Mouse (Mus musculus): ENCODE measurements at regions not wholly inside any gene's neighbourhood (a gene's known extent, or its start where the extent isn't known, plus 50 kb on each side); places are given as distances from the start of the nearest gene placed in this dataset.

- WGBS: 68% methylated on average over 5 of the region's 5 CpGs
- no peaks in the 10 kb centered on the region for H3K36me3 ChIP-seq (ENCODE audit: control insufficient read depth, insufficient read depth, low read length)
- H3K4me3 ChIP-seq (ENCODE audit: low read length): no peak overlapping the region
- no peak overlapping the region for H3K9ac ChIP-seq (ENCODE audit: low read depth, low read length)
- no peak overlapping the region for H3K27ac ChIP-seq (ENCODE audit: low read depth, low read length)
- ATAC-seq (ENCODE audit: low FRiP score, low TSS enrichment): no peak
- H3K9me3 ChIP-seq (ENCODE audit: control insufficient read depth, low read length): no peaks in the 10 kb centered on the region
- H3K4me1 ChIP-seq (ENCODE audit: control insufficient read depth, insufficient read depth, low read length): no peaks in the 10 kb centered on the region
- H3K4me2 ChIP-seq (replicated peaks; ENCODE audit: low read depth, low read length): no peak overlapping the region
- no peaks in the 10 kb centered on the region for H3K27me3 ChIP-seq (ENCODE audit: control insufficient read depth, insufficient read depth, low read length)
Observed at GRCm38 (mm10) chr8:86368062-86368461, 212.4 kb downstream of the Abcc12 start.

GRCm38 (mm10) chr8:86366636-86367035 is 213.8 kb downstream of the Abcc12 start:
- 93% methylated on average over 4 of the region's 4 CpGs for WGBS
- H3K9ac ChIP-seq (ENCODE audit: low read depth, low read length): no peak overlapping the region
- H3K4me3 ChIP-seq (ENCODE audit: low read length): no peak overlapping the region
- no peak overlapping the region for H3K4me2 ChIP-seq (replicated peaks; ENCODE audit: low read depth, low read length)
- H3K36me3 ChIP-seq (ENCODE audit: control insufficient read depth, insufficient read depth, low read length): no peaks in the 10 kb centered on the region
- ATAC-seq (ENCODE audit: low FRiP score, low TSS enrichment): no peak
- no peaks in the 10 kb centered on the region for H3K27me3 ChIP-seq (ENCODE audit: control insufficient read depth, insufficient read depth, low read length)
- no peaks in the 10 kb centered on the region for H3K4me1 ChIP-seq (ENCODE audit: control insufficient read depth, insufficient read depth, low read length)
- H3K27ac ChIP-seq (ENCODE audit: low read depth, low read length): no peak overlapping the region
- no peaks in the 10 kb centered on the region for H3K9me3 ChIP-seq (ENCODE audit: control insufficient read depth, low read length)

- no peak overlapping the region for H3K9ac ChIP-seq (ENCODE audit: low read depth, low read length)
- no peaks in the 10 kb centered on the region for H3K36me3 ChIP-seq (ENCODE audit: control insufficient read depth, insufficient read depth, low read length)
- no peaks in the 10 kb centered on the region for H3K27me3 ChIP-seq (ENCODE audit: control insufficient read depth, insufficient read depth, low read length)
- no peak overlapping the region for H3K4me2 ChIP-seq (replicated peaks; ENCODE audit: low read depth, low read length)
- H3K9me3 ChIP-seq (ENCODE audit: control insufficient read depth, low read length): no peaks in the 10 kb centered on the region
- H3K4me1 ChIP-seq (ENCODE audit: control insufficient read depth, insufficient read depth, low read length): no peaks in the 10 kb centered on the region
- ATAC-seq (ENCODE audit: low FRiP score, low TSS enrichment): no peak
- no peak overlapping the region for H3K27ac ChIP-seq (ENCODE audit: low read depth, low read length)
- no peak overlapping the region for H3K4me3 ChIP-seq (ENCODE audit: low read length)
- 78% methylated on average over 5 of the region's 5 CpGs for WGBS
Observed at GRCm38 (mm10) chr8:86365726-86366125, 214.8 kb downstream of the Abcc12 start.

GRCm38 (mm10) chr8:86364898-86365297 is 215.6 kb downstream of the Abcc12 start:
- Histone ChIP-seq H3K4me3 (ENCODE audit: low read length) (no peak overlapping the region), H3K36me3 (ENCODE audit: control insufficient read depth, insufficient read depth, low read length) (no peaks in the 10 kb centered on the region)
- no peak for ATAC-seq (ENCODE audit: low FRiP score, low TSS enrichment)

GRCm38 (mm10) chr8:86360283-86360682 is 220.2 kb downstream of the Abcc12 start:
- no peaks in the 10 kb centered on the region for H3K9me3 ChIP-seq (ENCODE audit: control insufficient read depth, low read length)
- WGBS: 55% methylated on average over 2 of the region's 2 CpGs
- no peak overlapping the region for H3K4me3 ChIP-seq (ENCODE audit: low read length)
- no peak overlapping the region for H3K27ac ChIP-seq (ENCODE audit: low read depth, low read length)
- no peak overlapping the region for H3K9ac ChIP-seq (ENCODE audit: low read depth, low read length)
- peaks cover 2% of the 10 kb centered on the region; the same call in 1 of the 2 replicates for H3K4me1 ChIP-seq (ENCODE audit: control insufficient read depth, insufficient read depth, low read length)
- H3K36me3 ChIP-seq (ENCODE audit: control insufficient read depth, insufficient read depth, low read length): no peaks in the 10 kb centered on the region
- no peak for ATAC-seq (ENCODE audit: low FRiP score, low TSS enrichment)
- H3K4me2 ChIP-seq (replicated peaks; ENCODE audit: low read depth, low read length): no peak overlapping the region
- no peaks in the 10 kb centered on the region for H3K27me3 ChIP-seq (ENCODE audit: control insufficient read depth, insufficient read depth, low read length)

More at GRCm38 (mm10) chr8:86364898-86365297, 215.6 kb downstream of the Abcc12 start:
- Histone ChIP-seq H3K27ac (ENCODE audit: low read depth, low read length) (no peak overlapping the region), H3K4me2 (replicated peaks; ENCODE audit: low read depth, low read length) (no peak overlapping the region), H3K9me3 (ENCODE audit: control insufficient read depth, low read length) (no peaks in the 10 kb centered on the region), H3K9ac (ENCODE audit: low read depth, low read length) (no peak overlapping the region), H3K4me1 (ENCODE audit: control insufficient read depth, insufficient read depth, low read length) (no peaks in the 10 kb centered on the region), H3K27me3 (ENCODE audit: control insufficient read depth, insufficient read depth, low read length) (no peaks in the 10 kb centered on the region)
- WGBS: 60% methylated on average over 2 of the region's 2 CpGs

GRCm38 (mm10) chr8:86359518-86359917 is 221.0 kb downstream of the Abcc12 start:
- ATAC-seq (ENCODE audit: low FRiP score, low TSS enrichment): no peak
- no peak overlapping the region for H3K27ac ChIP-seq (ENCODE audit: low read depth, low read length)
- H3K36me3 ChIP-seq (ENCODE audit: control insufficient read depth, insufficient read depth, low read length): no peaks in the 10 kb centered on the region
- no peaks in the 10 kb centered on the region for H3K27me3 ChIP-seq (ENCODE audit: control insufficient read depth, insufficient read depth, low read length)
- WGBS: 5% methylated on average over 3 of the region's 3 CpGs
- H3K4me2 ChIP-seq (replicated peaks; ENCODE audit: low read depth, low read length): no peak overlapping the region
- no peak overlapping the region for H3K9ac ChIP-seq (ENCODE audit: low read depth, low read length)
- H3K4me1 ChIP-seq (ENCODE audit: control insufficient read depth, insufficient read depth, low read length): peaks cover 2% of the 10 kb centered on the region; the same call in 1 of the 2 replicates
- no peak overlapping the region for H3K4me3 ChIP-seq (ENCODE audit: low read length)
- H3K9me3 ChIP-seq (ENCODE audit: control insufficient read depth, low read length): no peaks in the 10 kb centered on the region

GRCm38 (mm10) chr8:86353816-86354215 is 226.7 kb downstream of the Abcc12 start:
- no peak overlapping the region for H3K4me2 ChIP-seq (replicated peaks; ENCODE audit: low read depth, low read length)
- H3K36me3 ChIP-seq (ENCODE audit: control insufficient read depth, insufficient read depth, low read length): no peaks in the 10 kb centered on the region
- ATAC-seq (ENCODE audit: low FRiP score, low TSS enrichment): no peak
- no peak overlapping the region for H3K9ac ChIP-seq (ENCODE audit: low read depth, low read length)
- H3K4me1 ChIP-seq (ENCODE audit: control insufficient read depth, insufficient read depth, low read length): 0 out of 2 replicates have a peak, but pooled peaks cover 2% of the 10 kb centered on the region
- H3K4me3 ChIP-seq (ENCODE audit: low read length): no peak overlapping the region
- H3K9me3 ChIP-seq (ENCODE audit: control insufficient read depth, low read length): no peaks in the 10 kb centered on the region
- 69% methylated on average over 3 of the region's 3 CpGs for WGBS
- no peak overlapping the region for H3K27ac ChIP-seq (ENCODE audit: low read depth, low read length)
- no peaks in the 10 kb centered on the region for H3K27me3 ChIP-seq (ENCODE audit: control insufficient read depth, insufficient read depth, low read length)

GRCm38 (mm10) chr8:86351545-86352190 is 228.8 kb downstream of the Abcc12 start:
- Histone ChIP-seq H3K27ac (ENCODE audit: low read depth, low read length) (no peak overlapping the region), H3K4me2 (replicated peaks; ENCODE audit: low read depth, low read length) (no peak overlapping the region), H3K36me3 (ENCODE audit: control insufficient read depth, insufficient read depth, low read length) (no peaks in the 10 kb centered on the region), H3K9me3 (ENCODE audit: control insufficient read depth, low read length) (peaks cover 5% of the 10 kb centered on the region; the same call in 1 of the 2 replicates), H3K4me1 (ENCODE audit: control insufficient read depth, insufficient read depth, low read length) (0 out of 2 replicates have a peak, but pooled peaks cover 2% of the 10 kb centered on the region), H3K27me3 (ENCODE audit: control insufficient read depth, insufficient read depth, low read length) (no peaks in the 10 kb centered on the region), H3K4me3 (ENCODE audit: low read length) (no peak overlapping the region), H3K9ac (ENCODE audit: low read depth, low read length) (no peak overlapping the region)
- ATAC-seq (ENCODE audit: low FRiP score, low TSS enrichment): no peak
- WGBS: 71% methylated on average over 7 of the region's 7 CpGs

- H3K4me1 ChIP-seq (ENCODE audit: control insufficient read depth, insufficient read depth, low read length): no peaks in the 10 kb centered on the region
- no peak overlapping the region for H3K27ac ChIP-seq (ENCODE audit: low read depth, low read length)
- H3K9me3 ChIP-seq (ENCODE audit: control insufficient read depth, low read length): peaks cover 5% of the 10 kb centered on the region; the same call in 1 of the 2 replicates
- no peaks in the 10 kb centered on the region for H3K27me3 ChIP-seq (ENCODE audit: control insufficient read depth, insufficient read depth, low read length)
- H3K4me3 ChIP-seq (ENCODE audit: low read length): no peak overlapping the region
- H3K36me3 ChIP-seq (ENCODE audit: control insufficient read depth, insufficient read depth, low read length): no peaks in the 10 kb centered on the region
- H3K9ac ChIP-seq (ENCODE audit: low read depth, low read length): no peak overlapping the region
- H3K4me2 ChIP-seq (replicated peaks; ENCODE audit: low read depth, low read length): no peak overlapping the region
- no peak for ATAC-seq (ENCODE audit: low FRiP score, low TSS enrichment)
- WGBS: 83% methylated on average over 2 of the region's 2 CpGs
Observed at GRCm38 (mm10) chr8:86350128-86350527, 230.4 kb downstream of the Abcc12 start.
